Mouse (Mus musculus) brain, embryonic 14.5 days (tissue): ENCODE results near the gene Ccdc180. TPM values are rescaled to one million over a fixed set of nuclear protein-coding genes. Genes with fewer than 3 reads are reported as not detected.
A peak's percentile ranks its signal among the peaks of the same experiment; 100 is the strongest.

Experiments used
- DNase-seq: peaks from one replicate; pipeline ENCODE4 v3.0.0-alpha.2; 2011; ENCODE audit warnings: low read depth
- CTCF ChIP-seq: fragments of 200-500 bp; IDR thresholded peaks from 2 replicates; pipeline ENCODE4 v1.5.1; 2012; ENCODE audit warnings: inconsistent platforms, mild to moderate bottlenecking, moderate library complexity, borderline replicate concordance; ENCODE audit not compliant: insufficient read depth, insufficient read length; ENCODE audit errors: extremely low read depth
- POLR2A ChIP-seq: fragments of 200-500 bp; IDR thresholded peaks from 2 replicates; pipeline ENCODE4 v1.6.1; 2012; ENCODE audit warnings: mild to moderate bottlenecking, inconsistent platforms, borderline replicate concordance; ENCODE audit not compliant: poor library complexity, insufficient read depth, insufficient read length, severe bottlenecking; ENCODE audit errors: extremely low read depth
- polyA plus RNA-seq: library from polyadenylated mRNA; depleted of rRNA; stranded (reverse); fragments of >200 nt; gene quantifications from 2 replicates; pipeline ENCODE4 v1.2.3, GENCODE M21; 2012; rRNA removed

The Ccdc180 gene
- polyA plus RNA-seq = 0.21 and 0.41 TPM in 2 replicates

DNA sequence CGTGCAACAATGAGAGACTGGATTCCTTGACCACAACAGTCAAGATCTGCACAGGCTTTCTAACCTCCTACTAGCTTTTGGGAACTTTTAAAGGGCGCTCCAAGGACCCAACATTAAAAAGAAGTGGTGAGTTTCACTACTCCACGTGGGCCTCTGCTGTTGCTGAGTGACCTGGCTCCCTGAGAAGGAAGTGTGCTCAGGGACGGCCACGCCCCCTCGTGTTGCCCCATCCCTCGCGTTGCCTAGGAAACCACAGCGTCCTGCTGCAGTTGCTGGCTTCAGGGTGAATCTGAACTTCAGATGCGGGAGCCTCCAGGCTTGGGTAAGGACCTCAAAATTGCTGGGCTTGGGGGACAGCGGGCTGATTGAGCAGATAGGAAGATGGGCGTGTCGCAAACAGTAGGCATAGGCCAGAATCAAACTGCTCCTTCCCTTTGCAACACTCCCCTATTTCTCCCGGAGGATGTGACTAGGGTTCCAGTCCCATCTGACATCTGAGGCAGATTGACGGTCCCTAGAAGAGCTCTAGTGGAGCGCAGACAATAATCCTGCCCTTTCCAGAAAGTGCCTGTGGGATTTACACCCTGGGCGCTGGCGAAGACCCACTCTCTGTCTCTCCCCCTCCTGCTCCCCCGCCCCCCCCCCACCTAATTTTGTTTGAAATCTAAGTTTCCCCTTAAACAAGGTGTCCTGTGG, at the start of gene Ccdc180:
Gene Ccdc180 (plus strand): TSS at position 238 of the 696 bp plus-strand sequence.
- TF ChIP-seq CTCF (no peak), POLR2A (no peak)
- peak; percentile 83 for DNase-seq

DNA sequence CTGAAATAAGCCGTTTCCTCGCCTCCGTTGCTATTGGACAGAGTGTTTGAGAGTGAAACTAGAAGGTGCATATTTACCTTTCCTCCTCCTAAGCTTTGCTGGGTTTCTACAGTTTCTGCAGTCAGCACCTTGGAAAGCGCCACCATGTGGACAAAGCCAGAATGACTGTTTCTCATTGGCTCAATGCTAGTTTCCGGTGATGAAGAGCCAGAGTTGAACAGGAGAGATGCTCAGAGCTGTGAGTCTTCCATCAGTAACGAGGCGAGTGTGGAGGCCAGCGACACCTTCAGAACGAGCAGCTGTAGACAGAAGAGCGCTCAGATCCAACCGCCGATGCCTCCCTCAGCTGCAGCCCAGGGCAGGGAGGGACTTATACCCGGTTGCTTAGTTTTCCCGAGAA, 45.7 kb upstream of the Ccdc180 start:
- TF ChIP-seq POLR2A (no peak), CTCF (peak; percentile 74; the same call in 1 of the 2 replicates)
- DNase-seq = peak; percentile 80

DNA sequence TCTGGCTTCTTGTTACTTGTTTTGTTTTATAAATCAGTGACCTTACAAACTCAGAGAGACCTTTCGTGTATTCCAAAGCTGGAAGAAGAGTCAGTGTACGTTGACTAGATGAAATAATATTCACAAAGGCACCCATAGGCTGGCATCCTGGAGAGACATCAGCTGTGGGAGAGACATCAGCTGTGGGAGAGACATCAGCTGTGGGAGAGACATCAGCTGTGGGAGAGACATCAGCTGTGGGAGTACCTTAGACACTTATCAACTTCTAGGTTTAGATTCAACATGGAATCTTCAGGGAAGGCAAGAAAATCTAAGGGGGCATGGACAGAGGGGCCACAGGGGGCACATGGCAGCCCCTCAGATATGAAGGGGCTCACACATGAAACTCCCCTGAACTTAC, 43.8 kb upstream of the Ccdc180 start:
- TF ChIP-seq CTCF (no peak), POLR2A (no peak)
- no peak for DNase-seq

DNA sequence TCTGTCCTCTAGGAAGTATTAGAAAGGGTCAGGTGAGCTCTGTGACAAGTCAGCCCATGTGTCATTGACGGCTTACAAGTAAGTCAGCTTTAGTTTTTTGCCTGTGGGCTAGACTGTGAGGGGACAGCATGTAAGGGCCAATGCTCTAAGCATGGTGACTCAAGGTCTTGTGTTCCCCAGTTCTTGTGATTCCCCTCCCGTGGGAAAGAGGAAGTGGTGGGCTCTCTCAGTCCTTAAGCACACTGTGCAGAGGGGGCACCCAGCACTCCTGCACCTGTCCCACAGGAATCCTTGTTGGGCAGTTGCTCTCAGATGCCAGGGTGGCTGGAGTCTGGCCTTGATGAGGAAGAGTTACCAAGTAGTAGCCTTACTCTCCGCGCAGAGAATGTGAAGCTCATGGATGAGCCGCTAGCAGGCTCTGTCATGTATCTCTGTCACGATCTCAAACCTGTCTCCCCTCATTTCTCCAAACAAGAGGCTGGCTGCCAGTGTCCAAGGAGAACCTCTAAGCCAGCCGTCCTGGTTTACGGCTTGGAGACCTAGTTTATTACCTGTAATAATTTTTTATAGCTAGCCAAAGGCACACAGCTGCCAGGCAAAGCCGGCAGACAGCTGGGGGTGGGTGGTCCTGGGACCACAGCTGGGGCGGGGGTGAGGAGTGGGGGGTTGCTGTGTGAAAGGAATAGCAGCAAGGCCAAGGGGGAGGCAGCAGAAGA, 41.8 kb upstream of the Ccdc180 start, which contains the start of gene Stra6l:
Gene Stra6l (plus strand): TSS at position 556 of the 716 bp plus-strand sequence.
- DNase-seq = no peak

DNA sequence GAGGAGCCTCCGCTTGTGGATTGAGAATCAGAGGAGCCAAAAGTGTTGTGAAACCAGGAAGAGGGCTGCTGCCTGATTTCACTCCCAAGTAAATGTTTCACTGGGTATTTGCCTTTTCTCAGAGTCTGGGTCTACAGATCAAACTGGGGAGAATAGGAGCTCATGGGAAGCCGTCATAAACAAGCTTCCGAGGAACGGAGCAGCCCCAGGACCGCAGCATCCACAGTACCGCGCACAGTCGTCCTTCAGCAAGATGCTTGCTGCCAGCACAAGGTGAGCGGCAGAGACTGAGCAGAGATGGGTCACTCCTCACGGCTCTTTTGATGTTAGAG, 41.3 kb upstream of the Ccdc180 start:
- no peak for DNase-seq
- no peak for TF ChIP-seq POLR2A
- no peak for TF ChIP-seq CTCF

More for the DNA sequence above, 41.8 kb upstream of the Ccdc180 start, which contains the start of gene Stra6l:
- TF ChIP-seq POLR2A (no peak), CTCF (no peak)

DNA sequence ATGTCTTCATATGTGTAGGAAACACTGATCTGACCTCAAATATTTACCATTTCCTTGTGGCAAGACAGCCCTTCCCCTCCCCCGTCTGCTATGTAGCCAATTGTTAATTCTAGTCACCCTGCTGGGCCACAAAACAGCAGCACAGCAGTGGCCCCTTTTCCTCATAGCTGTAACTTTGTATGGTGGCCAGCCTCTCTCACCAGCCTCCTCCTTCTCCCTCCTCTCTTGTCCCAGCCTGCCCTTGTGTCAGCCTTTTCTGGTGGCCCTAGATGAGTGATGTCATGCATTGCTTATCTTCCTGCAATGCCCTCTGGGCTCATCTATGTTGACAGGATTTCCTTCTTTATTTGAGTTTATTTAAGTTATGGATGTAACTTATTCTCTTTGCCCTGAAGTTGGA, 40.7 kb upstream of the Ccdc180 start:
- TF ChIP-seq CTCF = no peak
- TF ChIP-seq POLR2A = no peak
- no peak for DNase-seq

DNA sequence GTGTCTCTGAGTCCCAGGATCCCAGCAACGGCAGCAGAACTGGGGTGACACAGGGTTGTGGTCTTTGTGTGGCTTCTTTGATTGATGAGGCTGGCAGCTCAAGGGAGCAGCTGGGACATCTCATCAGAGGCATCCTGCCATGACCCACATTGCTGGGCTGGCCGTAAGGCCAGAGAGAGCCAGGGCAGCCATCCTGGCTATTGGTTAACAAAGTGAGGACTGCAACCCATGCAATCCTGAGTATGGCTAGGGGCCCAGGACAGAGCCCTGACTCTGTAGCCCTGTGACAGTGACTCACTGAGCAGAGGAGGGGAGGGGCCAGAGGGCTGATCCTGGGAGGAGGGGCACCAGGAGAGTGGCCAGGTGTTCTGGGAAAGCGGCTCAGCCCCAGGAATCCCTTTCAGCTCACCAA, 38.5 kb upstream of the Ccdc180 start:
- no peak for DNase-seq
- TF ChIP-seq POLR2A (no peak), CTCF (no peak)

DNA sequence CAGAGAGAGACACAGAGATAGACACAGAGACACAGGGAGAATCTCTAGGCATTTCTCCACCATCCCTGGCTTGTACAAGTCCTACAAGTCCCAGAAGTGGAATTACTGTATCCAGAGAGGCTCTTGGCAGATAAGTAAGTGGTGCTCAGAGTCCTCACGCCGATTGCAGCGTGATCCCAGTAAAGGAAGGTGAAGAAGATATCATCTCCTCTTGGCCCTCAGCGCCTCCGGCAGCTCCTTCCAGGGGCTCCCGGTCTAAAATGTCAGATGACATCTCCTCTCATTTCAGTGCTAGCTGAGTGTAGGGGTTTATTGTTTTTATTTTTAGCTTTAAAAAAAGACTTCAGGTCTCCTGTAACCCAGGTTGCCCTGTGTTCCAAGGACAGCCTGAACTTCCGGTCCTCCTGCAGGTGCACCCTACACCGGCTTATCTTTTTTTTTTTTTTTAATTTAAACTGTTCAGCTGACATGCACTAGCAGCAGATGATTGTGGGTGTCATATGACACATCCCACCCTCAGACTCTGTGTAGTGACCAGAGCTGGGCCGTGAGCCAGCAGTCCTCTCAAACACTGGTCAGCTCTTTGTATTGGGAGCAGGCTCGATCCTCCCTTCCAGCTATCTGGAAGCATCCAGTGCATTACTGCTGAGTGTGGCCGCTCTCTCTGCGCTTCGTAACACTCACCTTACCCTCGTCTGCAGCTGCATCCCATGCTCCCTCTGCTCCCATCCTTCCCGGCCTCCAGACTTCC, 36.4 kb upstream of the Ccdc180 start:
- DNase-seq = no peak
- TF ChIP-seq POLR2A = no peak
- TF ChIP-seq CTCF = no peak

DNA sequence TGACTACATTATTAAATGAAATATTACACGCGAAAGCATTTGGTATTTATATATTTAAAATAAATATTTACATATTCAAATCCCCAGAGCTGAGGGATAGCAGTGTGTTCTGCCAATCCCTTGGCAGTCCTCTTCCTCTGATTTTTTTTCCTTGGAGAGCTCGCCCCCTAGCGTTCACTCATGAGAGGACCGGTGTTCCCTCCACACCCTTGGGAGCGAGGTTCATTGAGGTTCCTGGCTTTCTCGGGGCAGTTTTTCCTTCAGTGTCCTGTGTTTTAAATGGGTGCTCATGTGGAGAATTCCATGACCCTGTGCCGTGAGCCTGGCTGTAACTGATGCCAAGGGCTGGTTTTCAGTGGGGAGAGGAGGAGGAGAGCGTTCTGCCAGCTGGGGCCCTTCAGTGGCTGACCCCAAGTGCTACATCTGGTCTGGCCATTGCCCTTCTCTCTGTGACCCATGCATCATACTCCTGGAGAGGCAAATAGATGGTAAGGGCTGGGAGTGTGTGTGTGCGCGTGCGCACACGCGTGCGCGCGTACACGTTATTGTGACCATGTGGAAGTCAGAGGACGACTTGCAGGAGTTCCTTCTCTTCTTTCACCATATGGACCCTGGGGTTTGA, 34.2 kb upstream of the Ccdc180 start:
- peak; percentile 85 for DNase-seq
- TF ChIP-seq CTCF (peak; percentile 90), POLR2A (no peak)

DNA sequence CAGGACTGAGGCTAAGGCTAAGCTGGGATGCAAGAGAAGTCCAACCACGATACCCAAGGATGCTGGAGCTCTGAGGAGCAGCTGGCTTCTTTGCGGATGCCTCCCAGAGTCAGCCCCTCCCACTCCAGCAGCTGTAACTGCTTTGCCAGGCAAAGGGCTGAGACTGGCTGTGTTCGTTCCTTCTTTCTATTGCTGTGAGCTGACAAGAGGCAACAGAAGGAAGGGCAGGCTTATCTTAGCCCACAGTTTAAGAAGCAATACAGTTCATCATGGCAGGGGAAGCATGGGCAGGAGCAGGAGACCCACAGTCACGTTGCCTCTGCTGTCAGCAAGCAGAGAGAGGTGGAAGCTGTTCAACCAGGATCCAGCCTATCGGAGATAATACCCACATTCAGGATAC, 28.9 kb upstream of the Ccdc180 start:
- peak; percentile 45 for DNase-seq
- no peak for TF ChIP-seq CTCF
- no peak for TF ChIP-seq POLR2A

DNA sequence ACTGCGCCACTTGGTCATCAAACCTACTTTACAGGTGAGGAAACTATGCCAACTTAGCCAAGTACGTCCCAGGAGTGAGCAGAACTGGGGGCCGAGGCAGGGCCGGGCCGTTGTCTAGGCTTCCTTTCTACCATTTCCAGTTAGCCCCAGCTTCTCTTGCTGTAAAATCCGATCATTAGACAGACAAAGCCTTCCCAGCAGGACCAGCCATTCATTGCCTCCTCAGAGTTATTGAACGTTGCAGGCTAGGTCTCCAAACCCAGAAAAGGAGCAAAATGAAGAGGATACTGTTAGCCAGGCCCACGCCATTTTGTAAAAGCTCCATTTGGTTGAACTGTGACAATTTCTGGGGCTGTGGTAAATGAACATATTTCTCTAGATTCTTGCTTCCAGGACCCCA, 22.7 kb upstream of the Ccdc180 start:
- DNase-seq = no peak
- no peak for TF ChIP-seq CTCF
- no peak for TF ChIP-seq POLR2A

DNA sequence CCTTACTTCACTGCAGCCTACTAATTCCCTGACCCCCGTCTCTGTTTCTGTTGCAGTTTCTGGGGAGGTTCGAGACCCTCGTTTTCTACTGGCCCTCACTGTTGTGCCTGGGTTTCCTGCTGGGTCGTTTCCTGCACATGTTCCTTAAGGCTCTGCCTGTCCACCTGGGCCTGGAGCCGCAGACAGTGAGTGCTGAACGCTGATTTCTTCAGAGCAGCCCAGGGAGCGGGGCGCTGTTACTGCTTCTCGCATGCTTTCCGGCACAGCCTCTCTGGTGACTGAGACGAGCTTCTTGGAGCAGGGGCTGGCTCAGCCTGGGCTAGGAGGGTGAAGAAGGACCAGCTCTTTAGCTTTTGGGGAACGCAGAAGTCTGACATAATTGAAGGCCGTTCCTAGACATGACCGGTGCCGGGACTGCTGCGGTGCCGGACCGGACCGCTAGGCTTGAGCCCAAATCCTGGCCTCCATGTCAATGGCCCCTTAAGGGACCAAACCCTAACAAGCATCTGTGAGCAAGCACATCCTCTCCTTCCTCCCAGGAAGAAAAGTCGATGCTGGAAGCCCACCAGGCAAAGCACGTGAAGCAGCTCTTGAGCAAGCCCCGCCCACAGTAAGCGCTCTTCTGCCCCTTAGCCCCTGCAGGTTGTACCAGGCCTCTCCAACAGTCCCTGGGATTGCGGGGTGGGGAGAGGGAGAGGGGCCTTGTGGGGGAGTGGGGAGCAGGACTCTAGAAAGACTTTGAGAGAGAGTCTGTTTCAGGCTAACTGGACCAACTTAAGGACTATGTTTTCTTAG, 20.9 kb upstream of the Ccdc180 start:
- DNase-seq = no peak
- TF ChIP-seq POLR2A = no peak
- TF ChIP-seq CTCF = no peak
